Mouse (Mus musculus): Measurements from ENCODE around the gene Dlgap1. TPM values are rescaled to one million over a fixed set of nuclear protein-coding genes. Genes with fewer than 3 reads are reported as not detected.
"Not testable (repeated sequence)": the region's sequence is repeated elsewhere in the genome, so short reads cannot be mapped to it uniquely, and the experiment has no call there.

Dlgap1 gene
- polyA plus RNA-seq, 1 experiment from 2014 or later, result 0.22 TPM

- H3K27me3 ChIP-seq (ENCODE audit: insufficient read depth, low read length), result peaks cover 12% of the 10 kb centered on the region
- H3K4me1 ChIP-seq (ENCODE audit: insufficient read depth), result no peaks in the 10 kb centered on the region
- H3K4me3 ChIP-seq (ENCODE audit: low read depth, low read length), result peak overlapping the region; percentile 2; the same call in 1 of the 2 replicates
- peak overlapping the region; percentile 76 for H3K27ac ChIP-seq (ENCODE audit: low read depth)
- H3K9me3 ChIP-seq (ENCODE audit: low read length), result no peaks in the 10 kb centered on the region
- peak overlapping the region; percentile 7; the same call in 1 of the 2 replicates for H3K9ac ChIP-seq (replicated peaks)
- H3K36me3 ChIP-seq (replicated peaks; ENCODE audit: insufficient read depth, low read length), result no peaks in the 10 kb centered on the region
- peak; percentile 81 for ATAC-seq
- DNase-seq, result no peak
- peak overlapping the region; percentile 49 for H3K4me2 ChIP-seq (ENCODE audit: low read depth, low read length)
- TF ChIP-seq CTCF (IDR thresholded peaks at IDR 0.05; ENCODE audit: low read depth), result no peak
- no peak for TF ChIP-seq EP300 (IDR thresholded peaks at IDR 0.05; ENCODE audit: low read depth)
- 55% methylated on average over 8 of the region's 8 CpGs for WGBS (ENCODE audit: insufficient replicate concordance)
Measured at GRCm38 (mm10) chr17:70823083-70823482, 854.2 kb downstream of the Dlgap1 start.

- DNase-seq (no peak), ATAC-seq (no peak)
- H3K4me2 ChIP-seq (ENCODE audit: low read depth, low read length), result no peak overlapping the region
- H3K4me3 ChIP-seq (ENCODE audit: low read depth, low read length), result no peak overlapping the region
- WGBS (ENCODE audit: insufficient replicate concordance), result 72% methylated on average over 12 of the region's 12 CpGs
- H3K4me1 ChIP-seq (ENCODE audit: insufficient read depth), result no peaks in the 10 kb centered on the region
- H3K9ac ChIP-seq (replicated peaks), result no peak overlapping the region
- H3K27ac ChIP-seq (ENCODE audit: low read depth), result no peak overlapping the region
- no peaks in the 10 kb centered on the region for H3K27me3 ChIP-seq (ENCODE audit: insufficient read depth, low read length)
- no peaks in the 10 kb centered on the region for H3K36me3 ChIP-seq (replicated peaks; ENCODE audit: insufficient read depth, low read length)
- no peaks in the 10 kb centered on the region for H3K9me3 ChIP-seq (ENCODE audit: low read length)
- no peak for TF ChIP-seq EP300 (IDR thresholded peaks at IDR 0.05; ENCODE audit: low read depth)
- TF ChIP-seq CTCF (IDR thresholded peaks at IDR 0.05; ENCODE audit: low read depth), result no peak
Measured at GRCm38 (mm10) chr17:70826227-70826626, 857.4 kb downstream of the Dlgap1 start.

DNA sequence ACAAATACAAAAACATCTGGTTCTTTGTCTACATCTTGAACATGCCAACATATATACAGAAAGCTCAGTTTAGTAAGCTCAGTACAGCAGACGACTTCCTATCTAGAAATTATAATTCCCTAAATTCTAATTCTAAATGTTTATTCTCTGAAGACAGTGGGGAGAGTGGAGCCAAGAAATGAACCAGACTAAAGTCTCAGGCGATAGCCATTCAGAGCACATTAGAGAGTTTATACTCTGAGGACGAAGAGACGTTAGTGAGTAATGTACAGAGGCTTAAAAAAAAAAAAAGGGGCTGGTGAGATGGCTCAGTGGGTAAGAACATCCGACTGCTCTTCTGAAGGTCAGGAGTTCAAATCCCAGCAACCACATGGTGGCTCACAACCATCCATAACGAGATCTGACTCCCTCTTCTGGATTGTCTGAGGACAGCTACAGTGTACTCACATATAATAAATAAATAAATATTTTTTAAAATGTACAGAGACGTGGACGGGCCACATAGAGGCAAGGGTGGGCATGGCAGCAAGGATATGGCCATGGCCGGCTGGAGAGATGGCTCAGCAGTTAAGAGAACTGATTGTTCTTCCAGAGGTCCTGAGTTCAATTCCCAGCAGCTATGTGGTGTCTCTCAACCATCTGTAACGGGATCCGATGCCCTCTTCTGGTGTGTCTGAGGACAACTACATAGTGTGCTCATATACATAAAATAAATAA, 858.7 kb downstream of the Dlgap1 start:
- H3K4me1 ChIP-seq (ENCODE audit: insufficient read depth); H3K36me3 ChIP-seq (replicated peaks; ENCODE audit: insufficient read depth, low read length); H3K27me3 ChIP-seq (ENCODE audit: insufficient read depth, low read length); DNase-seq; H3K4me2 ChIP-seq (ENCODE audit: low read depth, low read length); H3K27ac ChIP-seq (ENCODE audit: low read depth); H3K4me3 ChIP-seq (ENCODE audit: low read depth, low read length); ATAC-seq; H3K9ac ChIP-seq (replicated peaks); H3K9me3 ChIP-seq (ENCODE audit: low read length): not testable (repeated sequence)
- WGBS (ENCODE audit: insufficient replicate concordance), result 70% methylated on average over 10 of the region's 11 CpGs

GRCm38 (mm10) chr17:70828180-70828528, 859.3 kb downstream of the Dlgap1 start:
- no peak overlapping the region for H3K27ac ChIP-seq (ENCODE audit: low read depth)

GRCm38 (mm10) chr17:70828569-70828968, 859.7 kb downstream of the Dlgap1 start:
- DNase-seq (no peak), ATAC-seq (no peak)
- Histone ChIP-seq H3K9me3 (ENCODE audit: low read length) (no peaks in the 10 kb centered on the region), H3K9ac (replicated peaks) (no peak overlapping the region), H3K36me3 (replicated peaks; ENCODE audit: insufficient read depth, low read length) (no peaks in the 10 kb centered on the region), H3K27me3 (ENCODE audit: insufficient read depth, low read length) (no peaks in the 10 kb centered on the region), H3K4me3 (ENCODE audit: low read depth, low read length) (no peak overlapping the region), H3K4me1 (ENCODE audit: insufficient read depth) (no peaks in the 10 kb centered on the region; the same call in 1 of the 2 replicates), H3K4me2 (ENCODE audit: low read depth, low read length) (no peak overlapping the region), H3K27ac (ENCODE audit: low read depth) (no peak overlapping the region)
- no peak for TF ChIP-seq CTCF (IDR thresholded peaks at IDR 0.05; ENCODE audit: low read depth)
- TF ChIP-seq EP300 (IDR thresholded peaks at IDR 0.05; ENCODE audit: low read depth), result no peak
- 87% methylated on average over 2 of the region's 2 CpGs for WGBS (ENCODE audit: insufficient replicate concordance)

More at GRCm38 (mm10) chr17:70828180-70828528, 859.3 kb downstream of the Dlgap1 start:
- H3K9ac ChIP-seq (replicated peaks), result no peak overlapping the region
- TF ChIP-seq CTCF (IDR thresholded peaks at IDR 0.05; ENCODE audit: low read depth), result no peak
- TF ChIP-seq EP300 (IDR thresholded peaks at IDR 0.05; ENCODE audit: low read depth), result no peak
- H3K9me3 ChIP-seq (ENCODE audit: low read length), result no peaks in the 10 kb centered on the region
- no peaks in the 10 kb centered on the region; the same call in 1 of the 2 replicates for H3K4me1 ChIP-seq (ENCODE audit: insufficient read depth)
- H3K27me3 ChIP-seq (ENCODE audit: insufficient read depth, low read length), result no peaks in the 10 kb centered on the region
- DNase-seq (no peak), ATAC-seq (no peak)
- H3K36me3 ChIP-seq (replicated peaks; ENCODE audit: insufficient read depth, low read length), result no peaks in the 10 kb centered on the region
- no peak overlapping the region for H3K4me3 ChIP-seq (ENCODE audit: low read depth, low read length)
- 77% methylated on average over 4 of the region's 4 CpGs for WGBS (ENCODE audit: insufficient replicate concordance)
- H3K4me2 ChIP-seq (ENCODE audit: low read depth, low read length), result no peak overlapping the region

DNA sequence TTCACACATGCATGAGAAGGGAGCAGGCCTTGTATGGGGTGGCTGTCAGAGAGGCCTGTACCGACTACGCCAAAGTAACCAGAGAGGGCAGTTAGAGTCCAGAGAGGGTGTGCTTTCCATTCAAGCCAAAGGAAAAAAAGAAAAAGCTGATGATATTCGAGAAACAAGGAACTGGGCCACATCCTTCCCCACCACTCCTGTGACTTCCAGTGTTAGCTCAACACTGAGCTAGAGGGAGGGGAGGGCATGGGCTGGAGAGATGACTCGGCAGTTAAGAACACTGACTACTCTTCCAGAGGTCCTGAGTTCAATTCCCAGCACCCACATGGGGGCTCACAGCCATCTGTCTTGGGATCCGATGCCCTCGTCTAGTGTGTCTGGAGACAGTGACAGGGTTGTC, 860.3 kb downstream of the Dlgap1 start:
- H3K4me2 ChIP-seq (ENCODE audit: low read depth, low read length), result no peak overlapping the region
- no peaks in the 10 kb centered on the region for H3K27me3 ChIP-seq (ENCODE audit: insufficient read depth, low read length)
- DNase-seq (no peak), ATAC-seq (no peak)
- H3K27ac ChIP-seq (ENCODE audit: low read depth), result no peak overlapping the region
- TF ChIP-seq EP300 (IDR thresholded peaks at IDR 0.05; ENCODE audit: low read depth), result no peak
- TF ChIP-seq CTCF (IDR thresholded peaks at IDR 0.05; ENCODE audit: low read depth), result no peak
- H3K9me3 ChIP-seq (ENCODE audit: low read length), result no peaks in the 10 kb centered on the region
- WGBS (ENCODE audit: insufficient replicate concordance), result 65% methylated on average over 6 of the region's 6 CpGs
- H3K9ac ChIP-seq (replicated peaks), result no peak overlapping the region
- H3K4me1 ChIP-seq (ENCODE audit: insufficient read depth), result no peaks in the 10 kb centered on the region; the same call in 1 of the 2 replicates
- no peaks in the 10 kb centered on the region for H3K36me3 ChIP-seq (replicated peaks; ENCODE audit: insufficient read depth, low read length)
- H3K4me3 ChIP-seq (ENCODE audit: low read depth, low read length), result no peak overlapping the region
